Mouse (Mus musculus) limb, embryonic 13.5 days (tissue): Measurements from ENCODE around the gene Spock1. TPM values are rescaled to one million over a fixed set of nuclear protein-coding genes. Genes with fewer than 3 reads are reported as not detected.

Experiments used
- ATAC-seq: fragments of 200-750 bp; cut with Nextera tagmentation; 2 replicates; pipeline ENCODE4 v1.8.0; 2017; ENCODE audit warnings: low read depth, moderate number of reproducible peaks, moderate TSS enrichment; ENCODE audit not compliant: low FRiP score
- H3K27ac ChIP-seq: fragments of 300-500 bp; sonication (generic); 2 replicates; pipeline ENCODE4 v1.5.1; 2015; ENCODE audit warnings: inconsistent platforms, mild to moderate bottlenecking, moderate library complexity
- H3K27me3 ChIP-seq: fragments of 300-500 bp; sonication (generic); 2 replicates; pipeline ENCODE4 v1.6.1; 2015; ENCODE audit warnings: mild to moderate bottlenecking, inconsistent platforms
- H3K36me3 ChIP-seq: fragments of 300-500 bp; sonication (generic); 2 replicates; pipeline ENCODE4 v1.6.1; 2015; ENCODE audit warnings: inconsistent platforms, mild to moderate bottlenecking, moderate library complexity
- H3K4me1 ChIP-seq: fragments of 300-500 bp; sonication (generic); 2 replicates; pipeline ENCODE4 v1.6.1; 2015; ENCODE audit warnings: inconsistent platforms
- H3K4me2 ChIP-seq: fragments of 300-500 bp; sonication (generic); replicated peaks from 2 replicates; pipeline ENCODE4 v1.6.1; 2015; ENCODE audit warnings: inconsistent platforms, mild to moderate bottlenecking, moderate library complexity
- H3K4me3 ChIP-seq: fragments of 300-500 bp; sonication (generic); 2 replicates; pipeline ENCODE4 v1.5.1; 2015; ENCODE audit warnings: moderate library complexity, mild to moderate bottlenecking, inconsistent platforms
- H3K9ac ChIP-seq: fragments of 300-500 bp; sonication (generic); 2 replicates; pipeline ENCODE4 v1.6.1; 2015; ENCODE audit warnings: mild to moderate bottlenecking, inconsistent platforms
- H3K9me3 ChIP-seq: fragments of 300-500 bp; sonication (generic); 2 replicates; pipeline ENCODE4 v1.6.1; 2016; ENCODE audit warnings: inconsistent platforms
- WGBS: fragments of 180-500 bp; shearing (Covaris S2); methylation state at CpG from one replicate; pipeline ENCODE4 v1.1.7; 2015; 5-methylcytosine and 5-hydroxymethylcytosine counted together
- polyA plus RNA-seq: library from polyadenylated mRNA; unstranded; fragments of >200 nt; fragmentation: Nextera tagmentation; extraction: Ambion mirVana; gene quantifications from 2 replicates; pipeline ENCODE4 v1.2.1, GENCODE M21; 2015

The Spock1 gene
- polyA plus RNA-seq, 1 experiment from 2014 or later = 2.4 TPM

DNA sequence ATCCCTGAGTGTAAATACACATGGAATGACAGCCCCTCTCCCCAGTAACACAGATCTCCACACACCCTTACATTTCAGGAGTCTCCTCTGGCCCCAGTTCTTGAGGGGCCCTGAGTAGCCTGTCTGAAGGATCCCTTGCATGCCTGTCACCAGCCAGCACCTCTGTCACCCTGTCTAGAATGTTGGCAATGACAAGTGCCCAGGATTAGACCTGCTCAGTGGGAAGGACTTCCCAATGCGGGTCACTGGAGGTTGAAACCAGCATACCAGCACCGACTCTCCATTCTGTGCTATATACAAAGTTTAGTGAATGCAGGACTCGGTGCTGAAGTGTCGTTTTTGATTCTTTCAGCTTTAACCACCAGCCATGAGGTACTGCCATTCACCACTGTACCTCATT lies 266.5 kb downstream of the Spock1 start:
- no peak overlapping the region for H3K4me3 ChIP-seq
- WGBS = 83% methylated on average over 4 of the region's 4 CpGs
- no peaks in the 10 kb centered on the region for H3K27me3 ChIP-seq
- H3K9ac ChIP-seq = no peak overlapping the region
- H3K4me1 ChIP-seq = no peaks in the 10 kb centered on the region
- no peaks in the 10 kb centered on the region for H3K36me3 ChIP-seq
- no peak for ATAC-seq
- no peak overlapping the region for H3K4me2 ChIP-seq
- no peak overlapping the region for H3K27ac ChIP-seq
- no peaks in the 10 kb centered on the region for H3K9me3 ChIP-seq

DNA sequence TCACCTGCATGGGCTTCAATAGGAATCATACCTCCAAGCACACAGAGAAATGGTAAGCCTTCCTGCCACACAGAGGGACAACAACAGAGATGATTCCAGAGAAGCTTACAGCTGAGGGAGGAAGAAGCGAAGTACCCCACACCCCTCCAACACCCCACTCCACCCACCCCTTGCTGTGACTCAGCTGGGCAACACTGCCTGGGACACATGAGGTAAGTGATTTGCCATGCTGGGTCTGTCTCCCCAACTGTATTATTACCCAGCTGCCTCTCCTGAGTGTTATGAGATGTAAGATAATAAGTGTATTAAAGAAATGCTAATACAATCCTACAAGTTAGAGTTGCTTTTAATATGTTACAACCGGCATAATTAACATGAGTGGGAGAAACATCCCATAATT lies 267.2 kb downstream of the Spock1 start:
- Histone ChIP-seq H3K36me3 (no peaks in the 10 kb centered on the region), H3K27ac (no peak overlapping the region), H3K9ac (no peak overlapping the region), H3K4me1 (no peaks in the 10 kb centered on the region), H3K9me3 (no peaks in the 10 kb centered on the region), H3K27me3 (no peaks in the 10 kb centered on the region), H3K4me2 (no peak overlapping the region), H3K4me3 (no peak overlapping the region)
- 86% methylated on average over 2 of the region's 2 CpGs for WGBS
- no peak for ATAC-seq

- H3K36me3 ChIP-seq = no peaks in the 10 kb centered on the region
- peaks cover 4% of the 10 kb centered on the region; the same call in 1 of the 2 replicates for H3K9me3 ChIP-seq
- no peak overlapping the region for H3K4me2 ChIP-seq
- H3K4me1 ChIP-seq = no peaks in the 10 kb centered on the region
- WGBS = 81% methylated on average over 5 of the region's 5 CpGs
- H3K9ac ChIP-seq = no peak overlapping the region
- H3K4me3 ChIP-seq = no peak overlapping the region
- H3K27ac ChIP-seq = no peak overlapping the region
- no peaks in the 10 kb centered on the region for H3K27me3 ChIP-seq
- ATAC-seq = no peak
Measured at GRCm38 (mm10) chr13:57638820-57639219, 269.3 kb downstream of the Spock1 start.

DNA sequence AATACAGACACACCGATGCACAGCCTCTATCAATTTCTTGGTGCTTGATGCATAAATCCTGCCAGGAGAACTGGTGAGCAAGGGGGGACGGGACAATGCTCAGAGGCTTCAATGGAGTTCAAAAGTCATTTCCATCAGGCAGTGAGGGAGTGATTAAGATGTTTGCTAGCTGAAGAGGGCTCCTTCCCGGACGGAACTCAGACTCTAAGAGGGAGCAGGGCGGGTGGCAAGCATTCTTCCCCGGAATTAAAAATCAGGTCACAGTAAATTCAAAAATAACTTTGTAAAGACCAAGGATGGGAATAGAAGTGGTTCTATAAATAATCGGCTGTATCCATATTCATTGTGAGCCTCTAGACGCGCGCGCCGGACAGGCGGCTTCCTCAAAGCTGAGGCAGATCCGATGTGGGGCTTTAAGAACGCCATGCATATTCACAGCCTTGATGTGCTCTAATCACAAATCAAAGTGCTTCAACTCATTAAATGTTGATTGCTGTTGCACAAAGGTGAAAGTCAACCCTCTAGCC lies 270.5 kb downstream of the Spock1 start:
- Histone ChIP-seq H3K27me3 (no peaks in the 10 kb centered on the region), H3K4me1 (no peaks in the 10 kb centered on the region), H3K4me2 (no peak overlapping the region), H3K27ac (no peak overlapping the region), H3K9ac (no peak overlapping the region), H3K4me3 (no peak overlapping the region), H3K9me3 (peaks cover 4% of the 10 kb centered on the region; the same call in 1 of the 2 replicates), H3K36me3 (no peaks in the 10 kb centered on the region)
- WGBS = 92% methylated on average over 15 of the region's 15 CpGs
- no peak for ATAC-seq

- ATAC-seq = no peak
- H3K4me1 ChIP-seq = no peaks in the 10 kb centered on the region
- WGBS = 87% methylated on average over 10 of the region's 10 CpGs
- no peak overlapping the region for H3K27ac ChIP-seq
- no peak overlapping the region for H3K4me3 ChIP-seq
- no peaks in the 10 kb centered on the region for H3K27me3 ChIP-seq
- no peak overlapping the region for H3K4me2 ChIP-seq
- H3K36me3 ChIP-seq = no peaks in the 10 kb centered on the region
- H3K9me3 ChIP-seq = peaks cover 4% of the 10 kb centered on the region; the same call in 1 of the 2 replicates
- no peak overlapping the region for H3K9ac ChIP-seq
Measured at GRCm38 (mm10) chr13:57637080-57637572, 271.0 kb downstream of the Spock1 start.

GRCm38 (mm10) chr13:57636196-57637015 lies 271.7 kb downstream of the Spock1 start:
- Histone ChIP-seq H3K9ac (no peak overlapping the region), H3K36me3 (no peaks in the 10 kb centered on the region), H3K4me3 (no peak overlapping the region), H3K4me1 (no peaks in the 10 kb centered on the region), H3K27me3 (no peaks in the 10 kb centered on the region), H3K27ac (no peak overlapping the region), H3K9me3 (peaks cover 4% of the 10 kb centered on the region; the same call in 1 of the 2 replicates), H3K4me2 (no peak overlapping the region)
- no peak for ATAC-seq
- WGBS = 81% methylated on average over 10 of the region's 10 CpGs

DNA sequence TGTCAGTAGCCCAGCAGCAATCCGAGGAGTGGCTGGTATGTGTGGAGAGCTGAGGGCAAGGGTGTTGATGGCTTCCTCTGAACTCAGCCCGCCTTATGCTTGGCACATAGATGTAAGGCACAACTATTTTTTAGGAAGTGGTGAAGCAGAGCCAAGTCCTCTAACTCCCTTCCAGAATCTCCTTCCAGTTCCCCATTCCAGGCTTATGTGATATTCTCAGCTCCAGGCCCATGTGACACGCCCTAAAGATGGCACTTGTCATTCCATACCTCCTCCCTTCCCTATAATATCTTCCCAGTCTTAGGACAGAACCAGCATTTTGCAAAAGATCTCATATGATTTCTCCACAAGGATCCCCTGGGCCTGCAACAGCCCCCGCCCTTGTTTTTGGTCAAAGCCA lies 277.6 kb downstream of the Spock1 start:
- no peak overlapping the region for H3K4me3 ChIP-seq
- no peaks in the 10 kb centered on the region for H3K36me3 ChIP-seq
- peaks cover 4% of the 10 kb centered on the region; the same call in 1 of the 2 replicates for H3K9me3 ChIP-seq
- H3K27ac ChIP-seq = no peak overlapping the region
- H3K27me3 ChIP-seq = no peaks in the 10 kb centered on the region
- no peaks in the 10 kb centered on the region for H3K4me1 ChIP-seq
- 89% methylated on average over 4 of the region's 4 CpGs for WGBS
- H3K4me2 ChIP-seq = no peak overlapping the region
- H3K9ac ChIP-seq = no peak overlapping the region
- no peak for ATAC-seq

DNA sequence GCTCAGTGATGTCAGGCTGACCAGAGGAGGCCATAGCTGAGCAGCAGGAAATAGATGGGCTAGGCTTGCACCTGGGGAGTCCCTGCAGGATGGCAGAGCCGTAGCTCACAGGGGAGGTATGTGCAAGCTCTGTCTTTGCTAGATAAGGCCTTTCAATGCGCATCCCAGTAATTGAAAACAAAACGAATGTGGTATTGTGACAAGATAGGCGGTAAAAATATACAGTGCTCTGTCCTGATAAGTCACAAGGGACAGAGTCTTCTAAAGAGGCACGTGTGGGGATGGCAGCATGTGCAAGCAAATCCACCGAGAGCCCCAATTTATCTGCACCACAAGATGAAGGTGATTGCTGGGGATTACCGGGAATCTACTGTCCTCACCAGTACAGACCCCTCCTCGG lies 279.9 kb downstream of the Spock1 start:
- WGBS = 82% methylated on average over 8 of the region's 8 CpGs
- Histone ChIP-seq H3K4me3 (no peak overlapping the region), H3K9ac (no peak overlapping the region), H3K36me3 (no peaks in the 10 kb centered on the region), H3K27me3 (no peaks in the 10 kb centered on the region), H3K9me3 (no peaks in the 10 kb centered on the region), H3K4me2 (no peak overlapping the region), H3K27ac (no peak overlapping the region), H3K4me1 (no peaks in the 10 kb centered on the region)
- ATAC-seq = no peak

GRCm38 (mm10) chr13:57626434-57626833 lies 281.7 kb downstream of the Spock1 start:
- no peak overlapping the region for H3K27ac ChIP-seq
- whole genome bisulfite sequencing = 79% methylated on average over 9 of the region's 9 CpGs
- peaks cover 6% of the 10 kb centered on the region; the same call in 1 of the 2 replicates for H3K9me3 ChIP-seq
- no peak overlapping the region for H3K4me3 ChIP-seq
- no peaks in the 10 kb centered on the region for H3K4me1 ChIP-seq
- no peak overlapping the region for H3K4me2 ChIP-seq
- no peak for ATAC-seq
- H3K27me3 ChIP-seq = no peaks in the 10 kb centered on the region
- no peaks in the 10 kb centered on the region for H3K36me3 ChIP-seq
- H3K9ac ChIP-seq = no peak overlapping the region

- 72% methylated on average over 7 of the region's 7 CpGs for WGBS
- Histone ChIP-seq H3K9me3 (peaks cover 6% of the 10 kb centered on the region; the same call in 1 of the 2 replicates), H3K27ac (no peak overlapping the region), H3K4me3 (no peak overlapping the region), H3K27me3 (no peaks in the 10 kb centered on the region), H3K9ac (no peak overlapping the region), H3K4me1 (no peaks in the 10 kb centered on the region), H3K36me3 (no peaks in the 10 kb centered on the region), H3K4me2 (no peak overlapping the region)
- no peak for ATAC-seq
Measured at GRCm38 (mm10) chr13:57623909-57624481, 284.1 kb downstream of the Spock1 start.

DNA sequence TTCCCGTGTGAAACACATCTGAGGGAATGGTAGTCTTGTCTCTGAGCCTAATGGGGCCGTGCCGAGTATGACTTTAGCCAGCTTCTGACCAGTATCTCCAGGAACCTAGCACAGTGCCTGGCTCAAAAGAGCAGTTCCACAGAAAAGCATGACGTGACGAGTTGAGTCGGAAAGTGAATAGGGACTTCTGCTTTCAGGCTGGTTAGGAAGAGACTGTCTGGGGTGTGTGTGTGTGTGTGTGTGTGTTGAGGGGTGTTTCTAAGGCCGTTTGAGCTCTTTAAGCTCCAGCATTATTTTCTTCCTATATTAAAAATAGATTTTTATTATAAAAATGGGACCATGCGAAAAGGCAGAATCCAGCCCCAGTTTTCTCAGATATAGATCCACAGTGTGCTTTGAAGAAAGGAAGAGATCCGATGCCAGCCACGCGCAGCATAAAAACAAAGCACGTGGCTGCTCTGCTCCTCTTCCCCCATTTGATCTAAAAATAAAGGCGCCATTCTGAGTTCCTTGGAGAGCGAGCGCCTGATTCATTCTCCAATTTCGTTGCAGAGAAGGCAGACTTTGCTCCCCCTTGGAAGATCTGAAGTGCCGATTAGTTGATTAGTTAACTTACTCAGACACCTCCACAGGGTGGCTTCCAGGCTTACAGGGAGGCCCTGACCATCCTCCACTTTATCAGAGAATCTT lies 288.9 kb downstream of the Spock1 start:
- H3K36me3 ChIP-seq = no peaks in the 10 kb centered on the region
- peaks cover 6% of the 10 kb centered on the region; the same call in 1 of the 2 replicates for H3K9me3 ChIP-seq
- no peak overlapping the region for H3K4me3 ChIP-seq
- ATAC-seq = no peak
- H3K4me2 ChIP-seq = no peak overlapping the region
- no peak overlapping the region for H3K27ac ChIP-seq
- H3K27me3 ChIP-seq = no peaks in the 10 kb centered on the region
- 81% methylated on average over 17 of the region's 17 CpGs for WGBS
- no peak overlapping the region for H3K9ac ChIP-seq
- no peaks in the 10 kb centered on the region for H3K4me1 ChIP-seq
